Mouse (Mus musculus) stomach, postnatal 0 days (tissue): Measurements from ENCODE around the gene Vwce.

Source experiments
- CTCF ChIP-seq: IDR thresholded peaks from 2 replicates; pipeline ENCODE4 v1.5.1; 2016; ENCODE audit warnings: antibody characterized with exemption, low read depth, mild to moderate bottlenecking, moderate library complexity
- EP300 ChIP-seq: optimal IDR thresholded peaks from 2 replicates; pipeline ENCODE3; 2016; ENCODE audit warnings: antibody characterized with exemption

- TF ChIP-seq CTCF (peak; percentile 17; the same call in 1 of the 2 replicates), EP300 (peak; percentile 11)
These were observed 54.7 kb downstream of the Vwce start, which contains the start of gene Vps37c for GRCm38 (mm10) chr19:10688537-10689352.
